Mouse (Mus musculus): ENCODE measurements at regions not wholly inside any gene's neighbourhood (a gene's known extent, or its start where the extent isn't known, plus 50 kb on each side); places are given as distances from the start of the nearest gene placed in this dataset.
A peak's percentile ranks its signal among the peaks of the same experiment; 100 is the strongest.

DNA sequence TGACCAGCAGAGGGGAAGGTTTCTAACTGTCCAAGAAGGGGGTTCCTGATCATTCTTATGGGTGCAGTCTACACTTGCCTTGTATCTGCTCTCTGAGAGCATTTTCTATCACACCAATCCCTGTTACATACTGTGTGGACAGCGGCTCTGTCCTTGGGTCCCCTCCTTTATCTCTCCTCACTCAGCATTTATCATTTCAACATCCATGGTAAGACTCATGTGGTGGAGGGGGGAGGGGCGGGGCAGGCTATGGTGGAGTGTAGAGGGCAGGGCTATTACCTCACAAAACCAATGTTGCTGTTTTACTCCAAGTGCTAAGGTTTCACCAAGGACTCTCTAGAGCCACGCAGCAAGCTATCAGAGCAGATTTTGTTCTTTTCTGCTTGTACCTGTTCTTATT lies 65.9 kb upstream of the Gpr6 start:
- 40% methylated on average over 3 of the region's 3 CpGs for WGBS (ENCODE audit: insufficient replicate concordance)
- ATAC-seq (ENCODE audit: insufficient read depth) (peak; percentile 70), DNase-seq (ENCODE audit: low read depth in 3 of 3, low spot score in 3 of 3) (peak in 1 of 3 experiments; percentile 23)
- no peaks in the 10 kb centered on the region for H3K9me3 ChIP-seq (ENCODE audit: control insufficient read depth, low read length)
- peaks cover 12% of the 10 kb centered on the region for H3K27me3 ChIP-seq (ENCODE audit: control insufficient read depth, insufficient read depth, low read length)
- no peaks in the 10 kb centered on the region for H3K36me3 ChIP-seq (replicated peaks; ENCODE audit: control insufficient read depth, insufficient read depth, low read depth)
- no peak overlapping the region for H3K27ac ChIP-seq
- peaks cover 5 to 16% of the 10 kb centered on the region in 2 experiments; a peak in 3 of 4 replicates for H3K4me1 ChIP-seq (replicated peaks; ENCODE audit: control insufficient read depth in 2 of 2, insufficient read depth in 2 of 2, low read length in 1 of 2)
- no peak overlapping the region for H3K9ac ChIP-seq (replicated peaks)
- no peak overlapping the region for H3K4me3 ChIP-seq (ENCODE audit: insufficient read depth in 1 of 2, low read depth in 2 of 2, low read length in 2 of 2)
- no peak overlapping the region for H3K4me2 ChIP-seq (ENCODE audit: low read depth)
- no peak for TF ChIP-seq EP300 (IDR thresholded peaks at IDR 0.05; ENCODE audit: low read depth)
- no peak for TF ChIP-seq CTCF (IDR thresholded peaks at IDR 0.05; ENCODE audit: low read depth)

Measured in liver, embryonic 14.5 days (tissue).